Mouse (Mus musculus) midbrain, embryonic 12.5 days (tissue): ENCODE results near the gene Slc37a2. TPM values are rescaled to one million over a fixed set of nuclear protein-coding genes. Genes with fewer than 3 reads are reported as not detected.
A peak's percentile ranks its signal among the peaks of the same experiment; 100 is the strongest.
"Not testable (repeated sequence)": the region's sequence is repeated elsewhere in the genome, so short reads cannot be mapped to it uniquely, and the experiment has no call there.

Experiments used
- ATAC-seq: fragments of 200-750 bp; cut with Nextera tagmentation; 2 replicates; pipeline ENCODE4 v1.8.0; 2017; ENCODE audit warnings: low read depth, moderate TSS enrichment, moderate library complexity; ENCODE audit not compliant: low FRiP score
- H3K27ac ChIP-seq: fragments of 300-500 bp; sonication (generic); replicated peaks from 2 replicates; pipeline ENCODE4 v1.5.1; 2016; ENCODE audit warnings: mild to moderate bottlenecking
- H3K27me3 ChIP-seq: fragments of 300-500 bp; sonication (generic); 2 replicates; pipeline ENCODE4 v1.6.1; 2016; ENCODE audit warnings: mild to moderate bottlenecking
- H3K36me3 ChIP-seq: fragments of 300-500 bp; sonication (generic); 2 replicates; pipeline ENCODE4 v1.6.1; 2016
- H3K4me1 ChIP-seq: fragments of 300-500 bp; sonication (generic); 2 replicates; pipeline ENCODE4 v1.6.1; 2016
- H3K4me2 ChIP-seq: fragments of 300-500 bp; sonication (generic); replicated peaks from 2 replicates; pipeline ENCODE4 v1.6.1; 2016; ENCODE audit warnings: mild to moderate bottlenecking, moderate library complexity
- H3K4me3 ChIP-seq: fragments of 300-500 bp; sonication (generic); 2 replicates; pipeline ENCODE4 v1.5.1; 2016; ENCODE audit warnings: mild to moderate bottlenecking
- H3K9ac ChIP-seq: fragments of 300-500 bp; sonication (generic); replicated peaks from 2 replicates; pipeline ENCODE4 v1.6.1; 2016; ENCODE audit warnings: mild to moderate bottlenecking, moderate library complexity
- H3K9me3 ChIP-seq: fragments of 300-500 bp; sonication (generic); 2 replicates; pipeline ENCODE4 v1.6.1; 2016; ENCODE audit warnings: mild to moderate bottlenecking
- WGBS: fragments of 180-500 bp; shearing (Covaris S2); methylation state at CpG from one replicate; pipeline ENCODE4 v1.1.7; 2016; 5-methylcytosine and 5-hydroxymethylcytosine counted together
- polyA plus RNA-seq: library from polyadenylated mRNA; unstranded; fragments of >200 nt; fragmentation: Nextera tagmentation; extraction: Ambion mirVana; gene quantifications from 2 replicates; pipeline ENCODE4 v1.2.1, GENCODE M21; 2016

The Slc37a2 gene
- polyA plus RNA-seq, result 1.1 TPM in 2 replicates

GRCm38 (mm10) chr9:37255149-37255888 is at the start of gene Slc37a2:
TSS of gene Slc37a2 (minus strand) at chr9:37255738.
- Histone ChIP-seq H3K27me3 (peaks cover 18% of the 10 kb centered on the region), H3K4me1 (peaks cover 10% of the 10 kb centered on the region), H3K36me3 (no peaks in the 10 kb centered on the region), H3K4me2 (peak within 1 kb of the TSS; percentile 71), H3K9me3 (no peaks in the 10 kb centered on the region), H3K9ac (peak within 1 kb of the TSS; percentile 48), H3K27ac (no peak within 1 kb of the TSS), H3K4me3 (peak within 1 kb of the TSS; percentile 43)
- 2% methylated on average over 38 of the region's 38 CpGs for WGBS
- peak; percentile 77 for ATAC-seq

GRCm38 (mm10) chr9:37301720-37302119 is 46.2 kb upstream of the Slc37a2 start:
- no peak overlapping the region for H3K27ac ChIP-seq
- no peaks in the 10 kb centered on the region for H3K4me1 ChIP-seq
- H3K9me3 ChIP-seq, result no peaks in the 10 kb centered on the region
- H3K4me2 ChIP-seq, result no peak overlapping the region
- H3K36me3 ChIP-seq, result 0 out of 2 replicates have a peak, but pooled peaks cover 4% of the 10 kb centered on the region
- H3K4me3 ChIP-seq, result no peak overlapping the region
- ATAC-seq, result no peak
- H3K9ac ChIP-seq, result no peak overlapping the region
- no peaks in the 10 kb centered on the region for H3K27me3 ChIP-seq
- WGBS, result 90% methylated on average over 1 of the region's 1 CpGs

DNA sequence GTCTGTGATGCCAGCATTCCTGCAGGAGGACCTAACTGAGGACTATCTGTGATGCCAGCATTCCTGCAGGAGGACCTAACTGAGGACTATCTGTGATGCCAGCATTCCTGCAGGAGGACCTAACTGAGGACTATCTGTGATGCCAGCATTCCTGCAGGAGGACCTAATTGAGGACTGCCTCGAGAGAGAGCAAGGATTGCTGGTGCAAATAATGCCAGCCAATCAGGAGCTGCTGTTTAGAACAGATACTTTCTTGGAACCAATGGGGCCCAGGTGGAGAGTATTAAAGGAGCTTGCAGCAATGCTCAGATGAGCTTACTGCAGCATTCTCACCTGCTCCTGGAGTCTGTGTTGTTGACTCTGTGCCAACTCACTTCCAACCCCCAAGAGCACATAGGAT is 45.0 kb upstream of the Slc37a2 start:
- H3K9me3 ChIP-seq, H3K4me2 ChIP-seq, ATAC-seq, H3K9ac ChIP-seq, H3K4me3 ChIP-seq, H3K27me3 ChIP-seq, H3K36me3 ChIP-seq, H3K27ac ChIP-seq, H3K4me1 ChIP-seq: not testable (repeated sequence)
- WGBS, result 81% methylated on average over 1 of the region's 1 CpGs

DNA sequence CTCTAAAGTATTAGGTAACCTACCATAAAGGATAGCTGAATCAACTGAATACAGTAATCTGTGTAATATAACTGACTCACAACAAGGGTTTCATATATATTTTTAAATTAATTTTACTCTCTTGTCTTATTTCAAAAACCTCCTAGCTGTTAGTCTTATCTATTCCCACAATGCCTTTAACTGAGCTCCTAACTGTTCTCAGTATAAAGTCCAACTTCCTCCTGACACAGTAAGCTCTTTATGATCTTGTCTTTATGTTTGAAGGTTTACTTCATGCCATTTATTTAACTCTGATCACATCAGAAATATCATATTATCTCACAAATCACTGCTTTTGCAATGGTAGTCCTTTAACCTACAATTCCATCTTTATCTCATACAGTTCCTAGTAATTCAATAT is 40.0 kb upstream of the Slc37a2 start:
- Histone ChIP-seq H3K9ac (no peak overlapping the region), H3K4me2 (no peak overlapping the region), H3K27ac (no peak overlapping the region), H3K36me3 (no peaks in the 10 kb centered on the region), H3K4me1 (no peaks in the 10 kb centered on the region), H3K27me3 (no peaks in the 10 kb centered on the region), H3K4me3 (no peak overlapping the region), H3K9me3 (no peaks in the 10 kb centered on the region)
- no peak for ATAC-seq

- WGBS, result 93% methylated on average over 2 of the region's 2 CpGs
Observed at GRCm38 (mm10) chr9:37266622-37267021, 11.1 kb upstream of the Slc37a2 start.

GRCm38 (mm10) chr9:37255889-37256225 is 319 bp upstream of the Slc37a2 start:
- peak overlapping the region; percentile 71 for H3K4me2 ChIP-seq
- peaks cover 18% of the 10 kb centered on the region for H3K27me3 ChIP-seq
- no peaks in the 10 kb centered on the region for H3K9me3 ChIP-seq
- H3K9ac ChIP-seq, result no peak overlapping the region
- 44% methylated on average over 7 of the region's 7 CpGs for WGBS
- peak overlapping the region; percentile 43; the same call in 1 of the 2 replicates for H3K4me3 ChIP-seq
- H3K27ac ChIP-seq, result no peak overlapping the region
- H3K36me3 ChIP-seq, result no peaks in the 10 kb centered on the region
- peaks cover 10% of the 10 kb centered on the region for H3K4me1 ChIP-seq
- peak; percentile 44; the same call in 1 of the 2 replicates for ATAC-seq

More at GRCm38 (mm10) chr9:37266622-37267021, 11.1 kb upstream of the Slc37a2 start:
- no peaks in the 10 kb centered on the region for H3K36me3 ChIP-seq
- H3K27me3 ChIP-seq, result no peaks in the 10 kb centered on the region
- H3K9ac ChIP-seq, result no peak overlapping the region
- H3K4me3 ChIP-seq, result no peak overlapping the region
- H3K27ac ChIP-seq, result no peak overlapping the region
- ATAC-seq, result no peak
- H3K4me1 ChIP-seq, result no peaks in the 10 kb centered on the region
- no peak overlapping the region for H3K4me2 ChIP-seq
- no peaks in the 10 kb centered on the region for H3K9me3 ChIP-seq

GRCm38 (mm10) chr9:37254531-37255110 is 917 bp downstream of the Slc37a2 start:
- ATAC-seq, result peak; percentile 27

DNA sequence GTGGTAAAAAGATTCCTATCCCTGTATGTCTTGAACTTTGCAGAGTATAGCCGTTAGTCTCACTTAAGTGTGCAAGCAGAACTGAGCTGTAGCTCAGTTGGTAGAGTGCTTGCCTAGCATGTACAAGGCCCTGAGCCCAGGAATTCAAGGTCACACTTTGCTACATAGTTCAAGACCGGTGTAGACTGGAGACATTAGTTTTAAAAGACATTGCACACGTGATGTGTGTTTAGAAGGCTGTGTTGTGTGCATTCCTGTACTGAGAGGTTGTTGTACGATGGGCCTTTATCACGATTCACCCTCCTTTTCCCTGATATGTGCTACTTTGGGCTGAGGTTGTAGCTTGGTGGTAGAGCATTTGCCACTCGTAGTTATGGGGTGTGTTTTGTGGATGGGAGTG is 4.9 kb downstream of the Slc37a2 start:
- H3K4me3 ChIP-seq, result no peak overlapping the region
- H3K27me3 ChIP-seq, result peaks cover 12% of the 10 kb centered on the region; the same call in 1 of the 2 replicates
- no peak overlapping the region for H3K27ac ChIP-seq
- H3K4me2 ChIP-seq, result no peak overlapping the region
- H3K9me3 ChIP-seq, result no peaks in the 10 kb centered on the region
- peaks cover 8% of the 10 kb centered on the region for H3K4me1 ChIP-seq
- no peak overlapping the region for H3K9ac ChIP-seq
- 88% methylated on average over 6 of the region's 6 CpGs for WGBS
- ATAC-seq, result no peak
- H3K36me3 ChIP-seq, result no peaks in the 10 kb centered on the region

More at GRCm38 (mm10) chr9:37254531-37255110, 917 bp downstream of the Slc37a2 start:
- Histone ChIP-seq H3K27me3 (peaks cover 18% of the 10 kb centered on the region), H3K4me1 (peaks cover 10% of the 10 kb centered on the region), H3K27ac (no peak overlapping the region), H3K4me3 (peak overlapping the region; percentile 43; the same call in 1 of the 2 replicates), H3K36me3 (no peaks in the 10 kb centered on the region), H3K9ac (no peak overlapping the region; the same call in 1 of the 2 replicates), H3K9me3 (no peaks in the 10 kb centered on the region), H3K4me2 (peak overlapping the region; percentile 71)
- WGBS, result 17% methylated on average over 6 of the region's 6 CpGs

DNA sequence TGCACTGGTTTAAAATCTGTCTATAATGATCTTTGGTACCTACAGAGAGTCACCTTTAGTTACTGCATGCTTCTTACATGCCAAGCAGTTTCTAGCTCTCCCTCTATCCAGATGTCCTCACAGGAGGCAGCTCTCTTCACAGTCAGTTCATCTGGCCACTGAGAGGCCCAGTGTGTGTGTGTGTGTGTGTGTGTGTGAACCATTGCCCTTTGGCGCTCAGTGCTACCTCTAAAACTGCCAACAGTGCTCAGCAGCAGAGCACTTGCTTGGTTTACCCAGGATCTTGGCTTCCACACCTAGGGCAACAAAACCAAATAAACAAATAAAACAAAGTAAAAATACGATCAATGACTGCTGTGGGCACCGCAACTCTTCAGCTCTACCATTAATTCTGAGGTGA is 5.6 kb downstream of the Slc37a2 start:
- Histone ChIP-seq H3K4me2 (no peak overlapping the region), H3K36me3 (no peaks in the 10 kb centered on the region), H3K27me3 (peaks cover 5% of the 10 kb centered on the region; the same call in 1 of the 2 replicates), H3K4me3 (no peak overlapping the region), H3K27ac (no peak overlapping the region), H3K9ac (no peak overlapping the region), H3K4me1 (peaks cover 2% of the 10 kb centered on the region), H3K9me3 (no peaks in the 10 kb centered on the region)
- 90% methylated on average over 3 of the region's 3 CpGs for WGBS
- ATAC-seq, result no peak

DNA sequence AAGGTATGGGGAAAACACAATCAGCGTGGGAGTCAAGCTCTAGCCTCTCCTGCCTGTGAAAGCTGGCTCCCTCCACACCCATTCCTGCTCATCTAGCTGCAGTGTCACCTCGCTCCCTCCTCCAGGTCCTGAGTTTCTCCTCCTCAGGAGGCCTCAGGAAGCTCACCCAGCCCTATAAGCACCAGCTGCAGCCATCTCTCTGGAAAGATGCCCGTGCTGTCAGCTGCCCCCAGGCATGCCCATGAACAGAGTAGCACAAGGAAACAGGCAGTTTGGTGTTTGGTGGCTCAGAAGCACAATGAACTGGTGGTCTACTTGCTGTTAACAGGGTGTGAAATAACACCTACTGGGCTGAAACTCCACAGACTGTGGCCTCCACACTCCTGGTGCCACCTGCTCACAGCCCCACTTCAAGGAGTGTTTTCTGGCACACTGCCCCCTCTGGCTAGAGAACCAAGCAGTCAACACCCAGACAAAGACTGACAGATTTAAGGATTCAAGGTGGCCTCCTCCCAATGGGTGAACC is 7.1 kb downstream of the Slc37a2 start:
- Histone ChIP-seq H3K9me3 (no peaks in the 10 kb centered on the region), H3K36me3 (no peaks in the 10 kb centered on the region), H3K4me2 (no peak overlapping the region), H3K27ac (no peak overlapping the region), H3K4me3 (no peak overlapping the region), H3K27me3 (no peaks in the 10 kb centered on the region), H3K9ac (no peak overlapping the region; the same call in 1 of the 2 replicates), H3K4me1 (no peaks in the 10 kb centered on the region; the same call in 1 of the 2 replicates)
- peak; percentile 32 for ATAC-seq
- WGBS, result 52% methylated on average over 3 of the region's 3 CpGs

DNA sequence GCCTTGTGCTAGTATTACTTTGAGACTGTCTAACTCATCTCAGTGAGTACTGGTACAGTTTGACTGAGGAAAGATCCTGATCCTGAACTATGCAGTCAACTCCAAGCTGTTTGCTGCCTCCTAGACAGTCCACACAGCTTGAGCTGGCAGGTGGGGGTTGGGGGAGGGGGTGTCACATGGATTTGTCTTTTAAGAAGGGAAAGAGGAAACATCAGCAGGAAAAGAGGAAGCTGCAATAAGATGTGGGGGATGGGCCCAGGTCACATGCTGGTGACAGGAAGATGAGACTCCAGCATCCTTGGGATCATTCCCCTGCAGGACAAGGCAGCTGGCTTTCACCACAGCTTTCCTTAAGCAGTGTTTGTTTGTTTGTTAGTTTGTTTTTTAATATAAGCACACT is 8.1 kb downstream of the Slc37a2 start:
- H3K9me3 ChIP-seq, result no peaks in the 10 kb centered on the region
- no peak overlapping the region for H3K4me3 ChIP-seq
- H3K4me2 ChIP-seq, result no peak overlapping the region
- no peak overlapping the region for H3K27ac ChIP-seq
- no peak for ATAC-seq
- H3K36me3 ChIP-seq, result no peaks in the 10 kb centered on the region
- no peaks in the 10 kb centered on the region for H3K27me3 ChIP-seq
- H3K9ac ChIP-seq, result no peak overlapping the region
- H3K4me1 ChIP-seq, result no peaks in the 10 kb centered on the region; the same call in 1 of the 2 replicates

DNA sequence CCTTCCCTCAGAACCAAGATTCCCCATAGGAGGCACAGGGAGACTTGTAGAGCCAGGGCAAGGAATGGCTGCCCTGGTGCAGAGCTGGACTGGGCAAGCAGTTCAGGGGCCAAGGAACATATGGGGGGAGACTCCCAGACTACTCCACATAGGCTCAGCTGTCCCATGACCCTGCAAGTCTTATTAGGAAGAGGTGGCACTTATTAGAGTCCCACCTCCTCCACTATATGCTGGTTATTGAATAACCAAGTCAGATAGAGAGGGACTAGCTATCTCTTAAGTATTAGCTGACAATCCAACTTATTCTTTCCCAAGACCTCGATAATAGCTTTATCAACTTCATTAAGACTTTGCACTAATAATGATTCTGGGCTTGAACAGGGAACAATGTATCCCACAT is 9.7 kb downstream of the Slc37a2 start:
- Histone ChIP-seq H3K27ac (no peak overlapping the region), H3K36me3 (no peaks in the 10 kb centered on the region), H3K9ac (no peak overlapping the region), H3K9me3 (no peaks in the 10 kb centered on the region), H3K4me1 (no peaks in the 10 kb centered on the region; the same call in 1 of the 2 replicates), H3K4me3 (no peak overlapping the region), H3K4me2 (no peak overlapping the region), H3K27me3 (no peaks in the 10 kb centered on the region)
- WGBS, result 100% methylated on average over 1 of the region's 1 CpGs
- ATAC-seq, result no peak
